Mouse (Mus musculus) E14TG2a.4 (cell line): ENCODE data around the gene Fip1l1.

Experiments
- H3K27me3 ChIP-seq: 2 replicates; pipeline ENCODE4 v1.6.1; 2014; ENCODE audit warnings: low read length, control low read depth; ENCODE audit not compliant: insufficient read depth
- H3K36me3 ChIP-seq: 2 replicates; pipeline ENCODE4 v1.6.1; 2014; ENCODE audit warnings: low read length, control low read depth; ENCODE audit not compliant: insufficient read depth
- H3K4me1 ChIP-seq: replicated peaks from 2 replicates; pipeline ENCODE4 v1.6.1; 2014; ENCODE audit warnings: low read depth, low read length, control low read depth
- H3K4me3 ChIP-seq: replicated peaks from 2 replicates; pipeline ENCODE4 v1.5.1; 2014; ENCODE audit warnings: mild to moderate bottlenecking, low read length
- H3K9me3 ChIP-seq: 2 replicates; pipeline ENCODE4 v1.6.1; 2014; ENCODE audit warnings: low read length, control low read depth
- CTCF ChIP-seq: conservative IDR thresholded peaks from 2 replicates; pipeline ENCODE4 v1.5.1; 2014; ENCODE audit warnings: low read length
- NANOG ChIP-seq: IDR thresholded peaks from 2 replicates; pipeline ENCODE4 v1.6.1; 2014; ENCODE audit warnings: borderline replicate concordance, low read length, mixed read lengths
- POU5F1 ChIP-seq: IDR thresholded peaks from 2 replicates; pipeline ENCODE4 v1.6.1; 2014; ENCODE audit warnings: low read length, borderline replicate concordance

The Fip1l1 gene

DNA sequence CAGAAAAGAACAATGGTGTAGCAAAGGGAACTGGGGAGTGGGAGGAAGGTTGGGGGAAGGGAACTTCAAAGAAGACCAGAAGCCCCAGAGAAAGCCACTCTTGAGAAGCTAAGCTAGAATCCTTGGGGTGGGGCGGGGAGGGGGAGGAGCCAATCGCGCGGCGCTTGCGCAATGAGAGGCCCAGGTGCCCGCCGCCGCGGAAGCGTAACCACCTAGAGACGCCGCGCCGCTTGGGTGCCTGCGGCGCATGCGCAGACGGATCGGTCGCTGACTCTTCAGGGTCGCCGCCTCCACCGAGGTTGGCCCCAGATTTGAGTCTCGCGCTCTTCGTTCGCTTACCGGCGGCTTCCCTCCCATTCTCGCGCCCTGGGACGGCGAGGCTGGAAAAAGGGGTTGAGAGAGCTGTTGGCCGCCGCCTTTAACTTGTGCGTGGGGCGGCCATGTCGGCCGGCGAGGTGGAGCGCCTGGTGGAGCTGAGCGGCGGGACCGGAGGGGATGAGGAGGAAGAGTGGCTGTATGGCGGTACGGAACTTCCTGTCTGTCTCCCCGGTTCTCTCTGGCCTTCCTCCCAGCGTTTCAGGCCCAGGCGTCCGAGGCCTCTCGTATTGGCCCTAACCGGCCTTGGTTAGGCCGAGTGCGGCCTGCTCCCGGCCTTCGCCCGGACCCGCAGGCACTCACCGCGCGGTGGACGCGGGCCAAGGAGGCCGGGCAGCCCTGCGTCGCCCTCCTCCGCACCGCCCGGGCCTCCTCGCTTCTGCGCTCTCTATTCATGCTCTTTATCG, at the start of gene Fip1l1:
Gene Fip1l1 (plus strand): TSS at position 210 of the 782 bp plus-strand sequence.
- Histone ChIP-seq H3K27me3 (no peaks in the 10 kb centered on the region), H3K4me3 (peak within 1 kb of the TSS; percentile 93), H3K36me3 (peaks cover 25% of the 10 kb centered on the region), H3K9me3 (no peaks in the 10 kb centered on the region), H3K4me1 (peaks cover 31% of the 10 kb centered on the region)
- TF ChIP-seq NANOG, result no peak
- TF ChIP-seq POU5F1, result no peak
- no peak for TF ChIP-seq CTCF

GRCm38 (mm10) chr5:74492705-74493104, 42.5 kb upstream of the Fip1l1 start:
- Histone ChIP-seq H3K4me1 (no peaks in the 10 kb centered on the region), H3K27me3 (no peaks in the 10 kb centered on the region), H3K4me3 (no peak overlapping the region), H3K36me3 (no peaks in the 10 kb centered on the region), H3K9me3 (no peaks in the 10 kb centered on the region)
- TF ChIP-seq POU5F1 (no peak), CTCF (no peak), NANOG (no peak)

- no peak for TF ChIP-seq POU5F1
- no peak for TF ChIP-seq CTCF
- TF ChIP-seq NANOG, result no peak
- Histone ChIP-seq H3K4me3 (no peak overlapping the region), H3K4me1 (no peaks in the 10 kb centered on the region), H3K36me3 (peaks cover 6% of the 10 kb centered on the region; the same call in 1 of the 2 replicates), H3K27me3 (no peaks in the 10 kb centered on the region), H3K9me3 (peaks cover 10% of the 10 kb centered on the region; the same call in 1 of the 2 replicates)
Observed at GRCm38 (mm10) chr5:74511686-74512085, 23.6 kb upstream of the Fip1l1 start.

GRCm38 (mm10) chr5:74527025-74527424, 8.2 kb upstream of the Fip1l1 start:
- Histone ChIP-seq H3K27me3 (no peaks in the 10 kb centered on the region), H3K36me3 (no peaks in the 10 kb centered on the region), H3K9me3 (peaks cover 4% of the 10 kb centered on the region), H3K4me1 (peaks cover 14% of the 10 kb centered on the region), H3K4me3 (no peak overlapping the region)
- no peak for TF ChIP-seq CTCF
- no peak for TF ChIP-seq POU5F1
- no peak for TF ChIP-seq NANOG

GRCm38 (mm10) chr5:74530785-74531184, 4.5 kb upstream of the Fip1l1 start:
- Histone ChIP-seq H3K4me1 (peaks cover 23% of the 10 kb centered on the region), H3K4me3 (peak overlapping the region; percentile 96), H3K36me3 (no peaks in the 10 kb centered on the region), H3K9me3 (no peaks in the 10 kb centered on the region), H3K27me3 (no peaks in the 10 kb centered on the region)
- no peak for TF ChIP-seq CTCF

GRCm38 (mm10) chr5:74531630-74532280, 3.5 kb upstream of the Fip1l1 start, which contains the start of gene Scfd2:
Gene Scfd2, minus strand, starts transcription at chr5:74531759.
- no peak for TF ChIP-seq NANOG
- no peak for TF ChIP-seq CTCF
- no peak for TF ChIP-seq POU5F1
- Histone ChIP-seq H3K27me3 (no peaks in the 10 kb centered on the region), H3K4me3 (peak within 1 kb of the TSS; percentile 96), H3K9me3 (no peaks in the 10 kb centered on the region), H3K36me3 (no peaks in the 10 kb centered on the region), H3K4me1 (peaks cover 28% of the 10 kb centered on the region)

- no peaks in the 10 kb centered on the region for H3K27me3 ChIP-seq
- TF ChIP-seq CTCF, result no peak
- no peak for TF ChIP-seq NANOG
- TF ChIP-seq POU5F1, result no peak
- no peaks in the 10 kb centered on the region for H3K9me3 ChIP-seq
- H3K4me3 ChIP-seq, result peak overlapping the region; percentile 93
- peaks cover 25% of the 10 kb centered on the region for H3K4me1 ChIP-seq
- H3K36me3 ChIP-seq, result peaks cover 35% of the 10 kb centered on the region
Observed at GRCm38 (mm10) chr5:74536180-74536947, 1.1 kb downstream of the Fip1l1 start.

DNA sequence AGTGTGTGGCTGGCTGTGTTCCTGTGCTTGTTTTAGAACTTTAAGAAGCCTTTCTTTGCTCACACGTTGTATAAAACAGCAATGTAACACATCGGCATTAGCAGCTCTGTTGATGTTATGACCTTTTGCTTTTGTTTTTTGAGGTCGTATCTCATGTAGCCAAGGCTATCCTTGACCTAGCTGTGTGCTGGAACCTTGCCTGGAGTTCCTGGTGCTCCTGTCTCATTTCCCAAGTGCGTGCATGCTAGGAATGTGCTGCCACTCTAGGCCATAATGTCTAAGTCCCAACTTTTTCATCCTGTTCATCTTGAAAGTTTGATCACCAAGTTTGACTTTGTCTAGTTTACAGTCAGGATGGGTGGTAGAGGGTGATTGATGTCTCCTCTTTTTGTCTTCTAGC, 10.4 kb downstream of the Fip1l1 start:
- no peak overlapping the region for H3K4me3 ChIP-seq
- H3K27me3 ChIP-seq, result no peaks in the 10 kb centered on the region
- no peaks in the 10 kb centered on the region for H3K9me3 ChIP-seq
- peaks cover 93% of the 10 kb centered on the region for H3K36me3 ChIP-seq
- H3K4me1 ChIP-seq, result no peaks in the 10 kb centered on the region
- TF ChIP-seq POU5F1 (no peak), NANOG (no peak), CTCF (no peak)
